Mouse (Mus musculus) fat pad, adult 2 months (tissue): ENCODE measurements at regions not wholly inside any gene's neighbourhood (a gene's known extent, or its start where the extent isn't known, plus 50 kb on each side); places are given as distances from the start of the nearest gene placed in this dataset.
"Not testable (repeated sequence)": the region's sequence is repeated elsewhere in the genome, so short reads cannot be mapped to it uniquely, and the experiment has no call there.

Source experiments
- DNase-seq: peaks from one replicate; pipeline ENCODE4 v3.0.0-alpha.2; 2011; ENCODE audit warnings: low read depth, low spot score; ENCODE audit errors: extremely low read depth

DNA sequence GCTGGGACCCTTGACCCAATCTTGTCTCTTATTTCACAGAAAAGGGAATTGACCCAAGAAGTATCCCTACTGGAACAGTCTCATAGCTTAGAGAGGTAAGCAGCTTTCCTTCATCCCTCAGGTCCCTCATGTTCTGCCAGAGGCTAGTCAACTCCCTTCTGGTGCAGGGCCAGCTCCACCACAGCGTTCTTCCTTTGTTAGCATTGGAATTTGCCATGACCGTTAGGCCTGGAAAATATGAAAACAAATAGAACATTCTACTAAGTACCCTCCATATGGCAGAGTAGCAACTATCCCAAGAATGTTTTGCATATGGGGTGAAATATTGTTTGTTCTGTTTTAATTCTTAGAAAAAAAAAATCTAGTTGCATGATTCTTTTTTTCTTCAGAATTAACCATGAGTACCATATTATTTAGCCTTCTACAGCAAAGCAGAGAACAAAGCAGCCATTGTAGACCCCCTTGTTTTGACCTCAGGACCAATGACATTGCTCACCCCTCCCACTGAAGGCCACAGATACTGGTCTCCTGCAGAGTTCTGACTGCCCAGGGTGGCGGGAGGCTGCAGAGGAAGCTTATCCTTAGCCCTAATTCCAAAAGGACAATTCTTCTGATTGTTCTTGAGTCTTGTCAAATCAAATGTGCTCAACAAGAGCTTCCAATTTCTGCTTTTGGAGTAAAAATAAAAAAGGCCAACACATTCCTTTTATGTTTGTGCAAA, 78.1 kb upstream of the Ehbp1 start:
- no peak for DNase-seq

DNA sequence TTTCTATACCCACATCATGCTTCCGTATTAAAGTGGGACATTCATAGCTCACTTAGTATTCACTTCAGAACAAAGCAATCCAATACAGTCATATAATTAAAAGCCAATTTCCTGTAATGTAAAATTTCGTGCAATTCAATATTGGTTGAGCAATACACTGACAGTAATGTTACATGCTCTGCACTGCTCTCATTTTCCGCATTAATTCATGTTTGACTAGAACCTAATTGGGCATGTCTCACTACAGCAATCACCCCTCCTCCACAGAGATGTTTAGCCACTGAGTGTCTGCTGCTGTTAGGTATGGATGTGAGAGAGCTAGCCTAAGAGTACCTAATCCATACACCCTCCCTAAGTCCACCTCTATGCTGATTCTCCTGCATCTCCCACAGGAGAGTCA, 79.7 kb upstream of the Ehbp1 start:
- no peak for DNase-seq

GRCm38 (mm10) chr11:22437140-22437850, 74.6 kb upstream of the Tmem17 start:
- DNase-seq = peak; percentile 13

DNA sequence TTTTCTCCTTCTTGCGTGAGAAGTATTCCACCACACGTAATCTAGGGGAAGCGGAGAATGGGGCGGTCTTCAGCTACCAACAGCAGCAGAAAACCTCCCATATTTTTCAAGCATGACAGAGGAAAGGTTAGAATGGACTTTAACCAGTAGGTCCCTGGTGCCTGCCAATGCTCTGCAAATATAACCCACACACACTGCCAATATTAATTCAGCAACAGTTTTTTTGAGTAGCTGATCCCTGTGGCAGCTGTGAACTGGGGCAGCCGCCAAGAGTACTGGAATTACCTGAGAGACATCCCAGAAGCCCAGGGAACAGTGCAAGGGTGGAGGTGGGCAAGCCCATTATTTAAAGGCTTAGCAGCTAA, 74.1 kb upstream of the Tmem17 start:
- no peak for DNase-seq

GRCm38 (mm10) chr11:22438441-22439066, 73.3 kb upstream of the Tmem17 start:
- DNase-seq = no peak

- no peak for DNase-seq
Observed at GRCm38 (mm10) chr11:22440521-22440920, 71.4 kb upstream of the Tmem17 start.

- no peak for DNase-seq
Observed at GRCm38 (mm10) chr11:22453161-22453560, 58.7 kb upstream of the Tmem17 start.

- DNase-seq = no peak
Observed at GRCm38 (mm10) chr11:22456286-22456685, 55.6 kb upstream of the Tmem17 start.

DNA sequence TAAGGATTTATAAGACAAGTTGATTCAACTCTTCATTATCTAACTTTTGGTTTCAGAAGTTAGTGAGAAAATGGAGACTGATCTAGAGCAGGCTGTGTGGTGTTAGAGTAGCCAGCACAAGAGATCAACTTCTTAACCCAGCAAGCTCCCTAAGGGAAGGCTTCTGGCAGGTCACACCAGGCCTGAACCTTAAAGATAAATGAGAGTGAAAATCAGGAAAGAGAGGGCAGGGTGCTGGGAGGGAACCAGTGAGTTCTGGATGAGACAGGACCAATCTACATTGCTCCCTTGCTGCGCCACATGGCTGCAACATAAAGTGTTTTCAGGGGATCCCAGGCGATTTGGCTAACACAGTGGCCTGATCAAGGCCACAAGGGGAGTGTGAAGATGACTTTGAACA, 54.7 kb upstream of the Tmem17 start:
- DNase-seq = no peak

DNA sequence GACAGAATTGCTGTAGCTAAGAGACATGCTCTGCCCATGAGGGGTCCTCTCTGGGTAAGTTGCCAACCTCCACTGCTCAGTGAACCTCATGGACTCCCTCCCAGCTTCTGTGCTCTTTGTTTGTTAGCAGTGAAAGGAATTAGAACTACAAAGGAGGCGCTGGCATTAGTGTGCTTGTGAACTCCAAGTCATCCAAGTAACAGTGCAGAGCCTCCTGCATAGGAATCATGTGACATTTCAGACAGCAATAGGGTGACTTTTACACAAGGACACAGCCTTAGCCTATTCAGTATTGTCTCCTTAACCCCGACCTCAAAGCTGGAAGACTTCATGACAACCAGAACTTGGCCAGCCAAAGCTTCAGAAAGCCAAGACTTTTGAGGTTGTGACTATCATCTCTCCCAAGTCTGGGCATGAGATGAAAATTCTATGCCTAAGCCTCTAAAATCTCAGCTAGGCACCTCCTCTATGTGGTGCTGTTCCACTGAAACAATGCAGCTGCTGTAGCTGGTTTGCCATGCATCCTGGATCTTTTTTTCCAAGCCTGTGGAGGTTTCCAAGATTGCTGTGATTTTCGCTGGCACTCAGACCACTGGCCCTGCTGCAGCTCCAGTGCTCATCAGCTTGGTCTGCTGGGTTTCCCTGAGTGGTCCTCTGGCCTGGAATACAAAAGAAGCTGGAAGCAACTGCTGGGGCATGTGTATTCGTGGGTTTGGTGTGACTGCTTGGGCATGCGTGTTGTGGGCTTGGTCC, 52.8 kb upstream of the Tmem17 start:
- no peak for DNase-seq

- DNase-seq = not testable (repeated sequence)
Observed at GRCm38 (mm10) chr11:22461019-22461735, 50.7 kb upstream of the Tmem17 start.
